Mouse (Mus musculus) right cerebral cortex, adult 2 months (tissue): ENCODE measurements around the gene Acap2.

Experiments used
- DNase-seq, 2 experiments: peaks; one replicate each; pipeline ENCODE4 v3.0.0; 2021 to 2022; ENCODE audit warnings: low spot score in 2 of 2

Acap2 gene

DNA sequence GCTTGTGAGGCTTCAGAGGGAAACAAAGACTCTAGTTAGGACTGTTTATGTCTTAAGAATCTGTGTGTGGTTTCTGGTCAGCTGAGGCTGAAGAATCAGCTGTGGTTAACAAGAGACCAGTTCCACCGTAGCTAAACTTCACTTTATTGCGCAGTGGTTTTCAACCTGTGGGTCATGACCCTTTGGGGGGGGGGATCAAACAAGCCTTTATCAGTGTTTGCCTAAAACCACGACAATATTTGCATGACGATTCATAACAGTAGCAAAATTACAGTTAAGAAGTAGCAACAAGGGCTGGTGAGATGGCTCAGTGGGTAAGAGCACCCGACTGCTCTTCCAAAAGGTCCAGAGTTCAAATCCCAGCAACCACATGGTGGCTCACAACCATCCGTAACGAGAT lies 4.7 kb upstream of the Acap2 start:
- DNase-seq, result no peak

DNA sequence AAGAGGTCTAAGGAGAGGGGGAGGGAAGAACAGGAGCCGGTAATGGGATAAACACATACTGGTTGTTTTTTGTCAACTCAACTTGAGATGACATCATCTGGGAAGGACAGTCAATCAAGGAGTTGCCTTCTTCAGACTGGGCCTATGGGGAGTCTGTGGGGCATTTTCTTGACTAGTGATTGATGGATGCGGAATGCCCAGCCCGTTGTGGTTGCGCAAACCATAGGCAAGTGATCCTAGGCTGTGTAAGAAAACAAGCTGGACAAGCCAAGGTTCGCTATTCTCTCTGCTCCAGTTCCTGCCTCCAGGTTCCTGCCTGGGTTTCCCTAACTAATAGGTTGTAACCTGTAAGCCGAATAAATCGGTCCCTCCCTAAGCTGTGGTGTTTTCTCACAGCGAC lies 4.1 kb upstream of the Acap2 start:
- DNase-seq, result no peak

GRCm38 (mm10) chr16:31204216-31204615 lies 3.2 kb upstream of the Acap2 start:
- no peak for DNase-seq

DNA sequence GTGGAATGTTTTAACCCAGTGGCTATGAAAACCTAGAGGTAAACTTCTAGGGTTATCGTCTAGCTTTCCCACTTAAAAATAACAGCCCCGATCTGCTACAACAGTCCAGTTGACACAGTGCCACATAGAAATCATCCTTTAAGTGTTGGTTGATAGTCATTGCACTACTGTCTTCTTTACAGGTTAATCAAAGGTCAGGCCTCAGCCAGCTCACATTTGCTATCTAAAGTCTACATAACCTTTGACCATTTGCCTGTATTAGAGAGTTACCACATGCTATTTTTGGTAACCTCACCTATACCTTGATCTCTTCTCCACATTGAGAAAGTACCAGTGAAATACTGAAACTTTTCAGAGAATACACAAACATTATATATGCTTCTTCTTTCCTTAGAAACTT lies 659 bp upstream of the Acap2 start:
- DNase-seq, result no peak

- DNase-seq, result peak; percentile 70 to 75
These were observed 887 bp downstream of the Acap2 start for GRCm38 (mm10) chr16:31199926-31200789.

GRCm38 (mm10) chr16:31199591-31199925 lies 1.5 kb downstream of the Acap2 start:
- DNase-seq, result peak in 1 of 2 experiments; percentile 61

DNA sequence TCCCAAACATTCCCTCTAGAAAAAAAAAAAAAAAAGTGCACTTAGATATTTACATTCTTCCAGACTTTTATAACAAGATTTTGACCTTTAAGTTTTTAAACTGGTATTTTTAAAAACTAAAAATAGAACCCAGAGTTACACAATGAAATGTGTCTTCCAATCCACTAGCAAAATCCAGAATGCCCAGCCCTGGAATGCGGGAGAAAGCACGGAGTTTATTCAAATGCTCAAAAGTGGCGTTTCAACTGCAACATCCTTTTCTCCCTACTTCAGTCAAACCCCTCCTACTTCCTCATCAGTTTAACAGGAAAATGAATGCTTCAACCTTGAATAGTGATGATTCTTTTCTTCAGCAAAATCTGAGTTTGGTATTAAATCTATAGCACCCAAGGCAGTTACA lies 4.1 kb downstream of the Acap2 start:
- DNase-seq, result no peak

- DNase-seq, result no peak
These were observed 8.5 kb downstream of the Acap2 start for GRCm38 (mm10) chr16:31192526-31192925.

DNA sequence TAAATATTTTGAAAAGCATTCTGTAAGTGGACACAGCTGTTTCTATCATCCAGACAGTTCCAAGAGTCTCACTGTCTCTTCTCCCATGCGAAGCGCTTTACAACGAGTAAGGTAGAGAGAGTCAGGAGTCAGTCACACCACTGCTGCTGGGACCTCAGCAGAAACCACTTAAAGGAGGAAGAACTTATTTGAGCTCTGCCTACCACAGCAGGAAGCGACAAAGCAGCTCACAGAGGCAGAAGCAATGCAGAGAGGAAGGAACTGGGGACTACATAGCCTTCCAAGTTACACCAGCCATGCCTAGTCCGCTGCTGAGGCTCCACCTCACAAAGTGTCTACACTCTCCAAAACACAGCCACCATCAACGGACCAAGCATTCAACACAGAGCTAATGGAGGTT lies 9.2 kb downstream of the Acap2 start:
- no peak for DNase-seq

DNA sequence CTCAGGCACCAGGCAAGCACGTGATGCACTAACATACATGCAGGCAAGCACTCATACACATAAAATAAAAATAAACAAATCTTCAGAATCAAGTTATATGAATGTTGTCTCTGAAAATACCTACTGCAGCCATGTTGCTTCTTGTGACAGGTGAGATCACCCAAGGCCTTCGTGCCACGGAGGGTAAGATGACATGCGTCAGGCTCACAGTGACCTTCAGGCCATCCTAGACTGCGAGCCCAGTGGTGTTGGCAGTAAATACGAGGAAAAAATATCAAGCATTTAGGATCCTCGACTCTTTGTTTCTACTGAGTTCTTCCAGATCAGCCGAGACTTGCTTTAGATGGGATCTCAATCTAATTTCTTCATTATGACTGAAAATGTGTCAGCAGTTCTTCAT lies 10.6 kb downstream of the Acap2 start:
- no peak for DNase-seq

DNA sequence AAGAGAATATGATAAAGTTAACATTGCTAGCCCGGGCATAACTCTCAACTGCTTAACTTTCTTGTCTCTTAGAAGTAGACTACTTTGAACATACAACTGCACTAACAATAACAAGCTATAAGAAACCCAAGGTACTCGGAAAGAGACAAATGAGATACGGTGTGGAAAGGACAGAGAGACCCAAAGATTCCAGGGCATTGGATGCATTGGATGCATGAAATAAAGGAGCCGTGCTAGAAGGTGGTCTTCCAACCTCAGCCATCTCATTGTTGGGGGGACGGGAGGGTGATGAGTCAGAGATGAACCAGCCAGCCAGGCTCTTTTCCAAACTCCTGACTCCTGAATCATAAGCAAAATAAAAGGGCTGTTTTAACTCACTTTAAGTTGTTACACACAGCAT lies 11.8 kb downstream of the Acap2 start:
- no peak for DNase-seq

DNA sequence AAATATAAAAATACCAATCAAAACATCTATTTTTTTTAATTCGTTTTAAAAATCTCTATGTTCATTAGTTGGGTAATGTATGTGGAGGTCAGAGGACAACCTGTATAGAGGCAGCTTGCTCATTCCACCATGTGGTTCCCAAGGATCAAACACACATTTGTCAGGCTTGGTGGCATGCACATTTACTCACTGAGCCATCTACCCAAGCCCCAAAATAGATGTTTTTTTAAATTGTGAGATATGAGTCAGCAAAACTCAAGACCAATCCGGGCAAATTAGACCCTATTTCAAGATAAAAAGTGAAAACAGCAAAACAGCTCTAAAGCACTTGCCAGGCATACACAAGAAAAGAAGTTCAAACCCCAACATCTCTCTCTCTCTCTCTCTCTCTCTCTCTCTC lies 12.2 kb downstream of the Acap2 start:
- no peak for DNase-seq

- no peak for DNase-seq
These were observed 12.8 kb downstream of the Acap2 start for GRCm38 (mm10) chr16:31188270-31188669.

DNA sequence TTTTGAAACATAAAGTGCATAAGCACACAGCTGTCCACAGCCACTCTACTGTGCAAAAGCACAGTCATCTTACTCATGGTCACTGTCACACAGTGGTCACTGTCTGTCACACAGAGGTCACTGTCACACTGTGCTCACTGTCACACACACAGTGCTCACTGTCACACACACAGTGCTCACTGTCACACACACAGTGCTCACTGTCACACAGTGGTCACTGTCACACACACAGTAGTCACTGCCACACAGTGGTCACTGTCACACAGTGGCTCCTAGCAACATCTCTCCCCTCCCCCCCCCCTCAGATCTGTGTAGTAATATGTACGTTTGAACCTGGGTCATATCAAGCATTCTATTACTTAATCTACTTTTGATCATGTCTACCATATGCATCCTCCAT lies 13.9 kb downstream of the Acap2 start:
- DNase-seq, result no peak

DNA sequence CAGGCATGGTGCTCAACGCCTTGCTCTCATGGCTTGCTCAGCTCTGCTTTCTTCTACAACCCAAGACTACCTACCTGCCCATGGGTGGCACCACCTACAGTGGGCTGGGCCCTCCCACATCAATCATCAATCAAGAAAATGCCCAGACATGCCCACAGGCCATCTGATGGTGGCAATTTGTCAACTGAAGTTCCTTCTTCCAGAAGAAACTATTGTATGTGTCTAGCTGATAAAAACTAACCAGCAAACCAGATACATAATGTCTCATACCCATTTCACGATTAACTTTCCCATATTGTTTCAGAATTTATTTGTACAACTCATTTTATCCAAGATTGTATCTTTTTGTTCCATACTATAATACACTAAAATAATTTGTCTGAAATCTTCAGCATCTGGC lies 15.3 kb downstream of the Acap2 start:
- no peak for DNase-seq

- no peak for DNase-seq
These were observed 16.3 kb downstream of the Acap2 start for GRCm38 (mm10) chr16:31184727-31185126.

DNA sequence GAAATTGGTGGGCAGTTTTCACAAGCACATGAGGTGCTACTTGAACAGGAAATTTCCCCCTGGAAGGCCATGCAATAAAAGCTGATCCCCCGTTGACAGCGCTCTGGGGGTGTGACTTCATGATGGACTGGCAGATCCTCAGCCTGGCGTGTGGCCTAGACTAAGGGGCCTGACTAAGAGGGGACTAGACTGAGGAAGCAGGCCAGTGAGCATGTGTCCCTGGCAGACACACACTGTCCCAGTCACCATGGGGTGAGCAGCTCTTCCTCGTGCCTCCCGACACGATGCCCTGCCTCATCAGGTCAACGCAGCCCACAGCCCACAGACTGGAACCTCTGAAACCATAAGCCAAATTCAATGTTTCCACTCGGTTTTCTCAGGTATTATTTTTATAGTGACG lies 18.5 kb downstream of the Acap2 start:
- DNase-seq, result no peak

GRCm38 (mm10) chr16:31180843-31181242 lies 20.2 kb downstream of the Acap2 start:
- DNase-seq, result no peak

DNA sequence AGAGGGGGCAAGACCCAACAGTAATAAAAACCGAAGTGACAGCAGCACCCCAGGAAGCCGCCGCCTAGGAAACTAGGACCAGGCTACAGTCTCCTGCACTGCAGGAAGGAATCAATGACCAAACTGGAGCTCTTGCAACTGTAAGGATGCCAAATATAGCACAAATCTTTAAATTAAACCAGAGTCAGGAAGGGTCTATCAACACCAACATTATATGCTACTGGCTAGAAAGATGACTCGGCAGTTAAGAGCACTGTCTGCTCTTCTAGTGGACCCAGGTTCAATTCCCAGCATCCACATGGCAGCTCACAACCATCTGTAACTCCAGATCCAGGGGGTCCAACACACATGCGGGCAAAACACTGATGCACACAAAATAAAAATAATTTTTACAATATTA lies 21.7 kb downstream of the Acap2 start:
- no peak for DNase-seq

- DNase-seq, result no peak
These were observed 26.0 kb downstream of the Acap2 start for GRCm38 (mm10) chr16:31174880-31175638.

GRCm38 (mm10) chr16:31172229-31172628 lies 28.8 kb downstream of the Acap2 start:
- DNase-seq, result no peak

DNA sequence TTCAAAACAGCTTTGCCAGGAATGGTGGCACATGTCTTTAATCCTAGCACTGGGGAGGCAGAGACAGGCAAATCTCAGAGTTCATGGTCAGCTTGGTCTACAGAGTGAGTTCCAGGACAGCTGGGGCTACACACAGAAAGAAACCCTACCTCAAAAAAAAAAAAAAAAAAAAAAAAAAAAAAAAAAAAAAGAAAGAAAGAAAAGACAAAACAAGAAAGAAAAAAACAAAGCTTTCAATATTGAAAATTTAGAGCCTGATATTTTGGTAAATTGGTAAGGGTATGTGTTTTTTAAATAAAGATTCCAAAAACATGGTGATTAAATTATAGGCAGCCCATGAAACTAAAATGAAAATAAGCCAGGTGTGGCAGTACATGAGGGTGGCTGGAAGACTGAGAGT lies 29.6 kb downstream of the Acap2 start:
- DNase-seq, result no peak

DNA sequence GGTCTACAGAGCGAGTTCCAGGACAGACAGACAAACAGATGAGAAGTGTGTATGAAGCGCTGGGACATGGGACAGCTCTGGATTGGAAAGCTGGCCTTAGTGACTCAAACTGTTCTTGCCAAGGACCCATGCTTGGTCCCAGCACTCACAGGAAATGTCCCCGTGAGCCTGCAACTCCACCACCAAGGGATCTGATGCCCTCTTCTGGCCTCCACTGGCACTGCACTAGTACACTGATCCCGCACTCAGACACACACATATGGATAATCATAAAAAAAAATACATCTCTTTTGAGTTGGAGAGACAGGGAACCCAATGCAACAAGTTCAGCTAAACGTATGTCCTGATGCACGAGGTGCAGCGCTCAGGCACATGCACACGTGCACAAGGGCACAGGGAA lies 30.7 kb downstream of the Acap2 start:
- DNase-seq, result no peak
